Mouse (Mus musculus): ENCODE measurements at regions not wholly inside any gene's neighbourhood (a gene's known extent, or its start where the extent isn't known, plus 50 kb on each side); places are given as distances from the start of the nearest gene placed in this dataset.

DNA sequence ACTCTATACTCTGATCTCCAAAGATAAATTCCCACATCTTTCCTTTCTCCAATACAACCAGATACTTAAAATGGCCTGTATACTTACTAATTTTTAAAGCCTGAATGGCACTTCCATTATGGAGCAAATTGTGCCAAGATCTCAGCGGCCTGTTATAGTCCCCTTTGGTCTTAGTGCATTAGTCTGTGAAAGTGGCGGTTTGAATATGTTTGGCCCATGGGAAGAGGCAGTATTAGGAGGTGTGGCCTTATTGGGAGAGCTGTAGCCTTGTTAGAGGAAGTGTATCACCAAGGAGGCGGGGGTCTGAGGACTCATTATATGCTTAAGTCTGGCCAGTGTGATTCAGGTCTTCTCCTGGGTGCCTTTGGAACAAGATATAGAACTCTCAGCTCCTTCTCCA is 127.3 kb downstream of the Diras2 start:
- in situ Hi-C loops (cut with MboI; ENCODE audit: low pct_unique_long_range_greater_than_20kb in 1 of 2, low sequenced_read_pairs in 2 of 2, unreplicated experiment in 1 of 2): no loop called here

- in situ Hi-C loops (cut with MboI; ENCODE audit: low pct_unique_long_range_greater_than_20kb in 1 of 2, low sequenced_read_pairs in 2 of 2, unreplicated experiment in 1 of 2): no loop called here
These were observed 114.8 kb downstream of the Diras2 start for GRCm38 (mm10) chr13:52416301-52416700.

DNA sequence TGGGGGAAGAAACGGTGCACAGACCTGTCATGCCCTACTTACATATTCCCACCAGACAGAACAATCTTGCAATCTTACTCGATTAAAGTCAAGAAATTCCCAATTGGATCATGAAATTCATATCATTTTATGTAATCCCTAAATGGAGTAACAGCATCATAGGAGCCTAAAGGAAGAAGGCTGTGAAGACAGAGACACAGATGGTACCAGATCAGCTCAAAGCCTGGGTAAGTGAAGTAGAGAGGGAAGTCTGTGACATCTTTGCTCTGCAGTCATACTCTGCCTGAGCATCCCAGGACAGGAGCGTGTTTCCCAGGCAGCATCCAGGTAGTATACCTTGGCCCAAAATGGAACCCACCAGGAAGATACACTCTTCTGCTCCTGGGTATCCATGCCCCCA is 108.6 kb downstream of the Diras2 start:
- in situ Hi-C loops (cut with MboI; ENCODE audit: low pct_unique_long_range_greater_than_20kb in 1 of 2, low sequenced_read_pairs in 2 of 2, unreplicated experiment in 1 of 2): no loop called here

DNA sequence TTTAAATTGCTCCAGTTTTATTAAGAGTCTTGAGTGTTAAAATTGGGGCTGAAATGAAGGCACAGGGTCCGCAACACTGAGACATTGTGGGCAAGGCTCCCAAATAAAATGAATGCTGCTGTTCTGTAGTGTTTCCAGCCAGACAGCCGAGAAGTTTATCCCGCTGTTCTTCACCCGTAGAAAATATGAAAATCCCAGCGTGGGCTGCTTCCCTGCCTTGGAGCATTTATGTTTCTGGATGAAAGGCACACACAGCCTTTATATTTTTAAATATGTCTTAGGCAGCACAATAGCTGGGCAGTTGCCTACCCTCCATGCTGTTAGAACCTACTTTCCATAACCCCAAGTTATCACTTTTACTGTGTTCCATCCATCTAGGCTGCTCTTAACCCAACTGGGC is 102.6 kb downstream of the Diras2 start:
- in situ Hi-C loops (cut with MboI; ENCODE audit: low pct_unique_long_range_greater_than_20kb in 1 of 2, low sequenced_read_pairs in 2 of 2, unreplicated experiment in 1 of 2): no loop called here

GRCm38 (mm10) chr13:52436756-52437155 is 94.3 kb downstream of the Diras2 start:
- in situ Hi-C loops (cut with MboI; ENCODE audit: low pct_unique_long_range_greater_than_20kb in 1 of 2, low sequenced_read_pairs in 2 of 2, unreplicated experiment in 1 of 2): no loop called here

GRCm38 (mm10) chr13:52445513-52445912 is 85.6 kb downstream of the Diras2 start:
- in situ Hi-C loops (cut with MboI; ENCODE audit: low pct_unique_long_range_greater_than_20kb in 1 of 2, low sequenced_read_pairs in 2 of 2, unreplicated experiment in 1 of 2): no loop called here

DNA sequence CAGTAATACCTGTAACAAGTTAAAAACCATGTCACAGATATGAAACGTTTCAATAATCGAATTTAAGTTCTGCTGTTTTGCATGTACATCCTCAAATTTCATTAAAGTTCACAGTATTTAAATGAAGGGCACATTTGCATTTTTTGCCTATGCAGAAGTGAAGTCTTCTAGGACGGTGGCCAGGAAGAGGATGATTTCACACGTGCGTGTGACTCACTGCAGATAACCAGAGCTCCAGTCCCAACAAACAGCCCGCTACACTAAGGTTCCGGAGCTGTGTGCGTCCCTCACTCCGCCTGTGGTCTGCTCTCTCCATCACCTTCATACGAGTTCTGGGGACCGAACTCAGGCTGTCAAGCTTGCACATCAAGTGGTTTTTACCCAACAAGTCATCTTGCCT is 82.2 kb downstream of the Diras2 start:
- in situ Hi-C loops (cut with MboI; ENCODE audit: low pct_unique_long_range_greater_than_20kb in 1 of 2, low sequenced_read_pairs in 2 of 2, unreplicated experiment in 1 of 2): no loop called here

DNA sequence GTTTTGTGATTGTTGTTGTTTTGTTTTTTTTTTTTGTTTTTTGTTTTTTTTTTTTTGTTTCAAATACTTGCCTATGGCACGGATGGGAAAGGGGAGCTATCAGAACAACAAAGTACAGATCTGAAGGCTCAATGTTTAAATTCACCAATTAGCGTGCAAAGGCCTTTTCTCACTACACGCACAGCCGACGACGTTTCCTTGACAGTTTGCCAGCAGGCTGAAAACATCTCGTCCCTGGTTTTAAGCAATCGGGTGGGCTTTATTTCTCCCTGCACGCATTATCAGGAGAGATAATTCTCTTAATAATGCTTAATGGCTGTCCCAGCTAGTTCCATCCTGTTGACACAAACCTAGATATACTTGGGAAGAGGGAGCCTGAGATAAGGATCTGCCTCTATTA is 79.6 kb downstream of the Diras2 start:
- in situ Hi-C loops (cut with MboI; ENCODE audit: low pct_unique_long_range_greater_than_20kb in 1 of 2, low sequenced_read_pairs in 2 of 2, unreplicated experiment in 1 of 2): loop anchor here in 1 of 2 experiments (25.0 kb wide), 1 partner anchor 614 kb away; the partner anchor contains the start of gene Gadd45g

DNA sequence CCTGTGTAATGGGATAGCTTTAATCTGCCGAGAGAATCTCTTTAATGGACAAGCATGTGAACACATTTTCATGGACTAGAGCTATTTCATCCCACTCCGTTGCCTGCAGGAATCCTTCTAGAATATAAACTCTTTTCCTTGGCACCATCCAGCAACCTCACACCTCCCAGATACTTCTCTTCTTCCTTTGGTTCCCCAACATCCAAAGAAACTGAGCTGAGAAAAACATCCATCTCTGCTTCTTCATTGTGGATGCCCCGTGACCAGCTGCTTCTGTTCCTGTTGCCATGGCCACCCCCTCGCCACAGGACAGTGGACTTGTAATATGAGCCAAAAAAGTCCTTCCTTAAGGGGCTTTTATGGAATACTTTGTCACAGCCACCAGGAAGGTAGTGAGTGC is 78.8 kb downstream of the Diras2 start:
- in situ Hi-C loops (cut with MboI; ENCODE audit: low pct_unique_long_range_greater_than_20kb in 1 of 2, low sequenced_read_pairs in 2 of 2, unreplicated experiment in 1 of 2): loop anchor here in 1 of 2 experiments (25.0 kb wide), 1 partner anchor 615 kb away; the partner anchor contains the start of gene Gadd45g
